Mouse (Mus musculus): Measurements from ENCODE around the gene Pi16. TPM values are rescaled to one million over a fixed set of nuclear protein-coding genes. Genes with fewer than 3 reads are reported as not detected.

Pi16 gene
- polyA plus RNA-seq, 1 experiment from 2014 or later, result 0.73 TPM

GRCm38 (mm10) chr17:29273889-29274288, 43.6 kb upstream of the Pi16 start:
- H3K36me3 ChIP-seq (ENCODE audit: control insufficient read depth, insufficient read depth), result peaks cover 11% of the 10 kb centered on the region; the same call in 1 of the 2 replicates
- no peak overlapping the region for H3K4me3 ChIP-seq (ENCODE audit: low read depth, low read length)
- no peak overlapping the region; the same call in 1 of the 2 replicates for H3K4me2 ChIP-seq (replicated peaks; ENCODE audit: low read depth)
- H3K27ac ChIP-seq (ENCODE audit: low read depth, low read length), result no peak overlapping the region
- TF ChIP-seq CTCF (IDR thresholded peaks at IDR 0.05; ENCODE audit: low read depth), result no peak
- H3K4me1 ChIP-seq (replicated peaks; ENCODE audit: control insufficient read depth, insufficient read depth, low read length), result peaks cover 10% of the 10 kb centered on the region; the same call in 1 of the 2 replicates
- WGBS, result 68% methylated on average over 11 of the region's 11 CpGs
- H3K27me3 ChIP-seq (replicated peaks; ENCODE audit: control insufficient read depth, insufficient read depth, low read length), result no peaks in the 10 kb centered on the region
- no peaks in the 10 kb centered on the region for H3K9me3 ChIP-seq (ENCODE audit: control insufficient read depth)
- H3K9ac ChIP-seq (ENCODE audit: low read depth, low read length), result no peak overlapping the region
- ATAC-seq, result no peak

- ATAC-seq, result no peak
- peaks cover 44% of the 10 kb centered on the region for H3K36me3 ChIP-seq (ENCODE audit: control insufficient read depth, insufficient read depth)
- no peaks in the 10 kb centered on the region for H3K9me3 ChIP-seq (ENCODE audit: control insufficient read depth)
- 93% methylated on average over 5 of the region's 5 CpGs for WGBS
- no peak for TF ChIP-seq CTCF (IDR thresholded peaks at IDR 0.05; ENCODE audit: low read depth)
- H3K4me2 ChIP-seq (replicated peaks; ENCODE audit: low read depth), result no peak overlapping the region
- no peak overlapping the region for H3K4me3 ChIP-seq (ENCODE audit: low read depth, low read length)
- no peak overlapping the region for H3K27ac ChIP-seq (ENCODE audit: low read depth, low read length)
- no peak overlapping the region for H3K9ac ChIP-seq (ENCODE audit: low read depth, low read length)
- no peaks in the 10 kb centered on the region for H3K27me3 ChIP-seq (replicated peaks; ENCODE audit: control insufficient read depth, insufficient read depth, low read length)
- H3K4me1 ChIP-seq (replicated peaks; ENCODE audit: control insufficient read depth, insufficient read depth, low read length), result no peaks in the 10 kb centered on the region
Observed at GRCm38 (mm10) chr17:29280422-29280821, 37.1 kb upstream of the Pi16 start.

GRCm38 (mm10) chr17:29281541-29281940, 35.9 kb upstream of the Pi16 start:
- H3K36me3 ChIP-seq (ENCODE audit: control insufficient read depth, insufficient read depth), result peaks cover 44% of the 10 kb centered on the region
- H3K4me2 ChIP-seq (replicated peaks; ENCODE audit: low read depth), result no peak overlapping the region
- no peaks in the 10 kb centered on the region for H3K27me3 ChIP-seq (replicated peaks; ENCODE audit: control insufficient read depth, insufficient read depth, low read length)
- no peaks in the 10 kb centered on the region for H3K9me3 ChIP-seq (ENCODE audit: control insufficient read depth)
- no peak for TF ChIP-seq CTCF (IDR thresholded peaks at IDR 0.05; ENCODE audit: low read depth)
- no peak overlapping the region for H3K9ac ChIP-seq (ENCODE audit: low read depth, low read length)
- no peak overlapping the region for H3K4me3 ChIP-seq (ENCODE audit: low read depth, low read length)
- ATAC-seq, result no peak
- H3K4me1 ChIP-seq (replicated peaks; ENCODE audit: control insufficient read depth, insufficient read depth, low read length), result no peaks in the 10 kb centered on the region
- H3K27ac ChIP-seq (ENCODE audit: low read depth, low read length), result no peak overlapping the region
- 87% methylated on average over 5 of the region's 5 CpGs for whole genome bisulfite sequencing

- Histone ChIP-seq H3K27ac (ENCODE audit: low read depth, low read length) (no peak overlapping the region), H3K36me3 (ENCODE audit: control insufficient read depth, insufficient read depth) (peaks cover 44% of the 10 kb centered on the region), H3K4me3 (ENCODE audit: low read depth, low read length) (no peak overlapping the region), H3K4me1 (replicated peaks; ENCODE audit: control insufficient read depth, insufficient read depth, low read length) (no peaks in the 10 kb centered on the region), H3K4me2 (replicated peaks; ENCODE audit: low read depth) (no peak overlapping the region), H3K27me3 (replicated peaks; ENCODE audit: control insufficient read depth, insufficient read depth, low read length) (no peaks in the 10 kb centered on the region), H3K9me3 (ENCODE audit: control insufficient read depth) (no peaks in the 10 kb centered on the region), H3K9ac (ENCODE audit: low read depth, low read length) (no peak overlapping the region)
- 62% methylated on average over 21 of the region's 21 CpGs for WGBS
- ATAC-seq, result peak; percentile 36; the same call in 1 of the 2 replicates
- TF ChIP-seq CTCF (IDR thresholded peaks at IDR 0.05; ENCODE audit: low read depth), result no peak
Observed at GRCm38 (mm10) chr17:29282216-29282952, 35.1 kb upstream of the Pi16 start.

GRCm38 (mm10) chr17:29291793-29292192, 25.7 kb upstream of the Pi16 start:
- 87% methylated on average over 7 of the region's 7 CpGs for WGBS

DNA sequence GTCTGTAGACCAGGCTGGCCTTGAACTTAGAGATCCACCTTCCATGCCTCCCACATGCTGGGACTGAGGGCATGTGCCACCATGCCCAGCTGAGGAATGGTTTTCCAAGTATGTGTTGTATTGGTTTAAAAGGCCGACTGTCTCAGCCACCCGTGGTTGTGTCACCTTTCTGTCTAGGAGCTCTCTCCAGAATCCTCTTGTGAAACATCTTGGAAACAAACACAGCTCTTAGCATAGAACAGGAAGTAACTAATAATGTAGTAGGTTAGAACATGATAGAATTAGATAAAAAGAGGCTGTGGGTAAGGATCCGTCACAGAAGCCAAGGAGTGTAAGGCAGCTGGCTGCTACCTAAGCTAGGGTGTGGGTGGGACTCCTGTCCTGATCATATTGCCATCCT, 24.5 kb upstream of the Pi16 start:
- Histone ChIP-seq H3K4me1 (replicated peaks; ENCODE audit: control insufficient read depth, insufficient read depth, low read length) (no peaks in the 10 kb centered on the region), H3K4me3 (ENCODE audit: low read depth, low read length) (no peak overlapping the region), H3K36me3 (ENCODE audit: control insufficient read depth, insufficient read depth) (peaks cover 38% of the 10 kb centered on the region), H3K9me3 (ENCODE audit: control insufficient read depth) (no peaks in the 10 kb centered on the region), H3K27ac (ENCODE audit: low read depth, low read length) (peak overlapping the region; percentile 70; the same call in 1 of the 2 replicates), H3K27me3 (replicated peaks; ENCODE audit: control insufficient read depth, insufficient read depth, low read length) (no peaks in the 10 kb centered on the region), H3K4me2 (replicated peaks; ENCODE audit: low read depth) (no peak overlapping the region), H3K9ac (ENCODE audit: low read depth, low read length) (no peak overlapping the region)
- 81% methylated on average over 3 of the region's 3 CpGs for WGBS
- ATAC-seq, result no peak
- no peak for TF ChIP-seq CTCF (IDR thresholded peaks at IDR 0.05; ENCODE audit: low read depth)

More at GRCm38 (mm10) chr17:29291793-29292192, 25.7 kb upstream of the Pi16 start:
- H3K27ac ChIP-seq (ENCODE audit: low read depth, low read length), result no peak overlapping the region
- H3K4me1 ChIP-seq (replicated peaks; ENCODE audit: control insufficient read depth, insufficient read depth, low read length), result no peaks in the 10 kb centered on the region
- no peak overlapping the region for H3K4me2 ChIP-seq (replicated peaks; ENCODE audit: low read depth)
- H3K9me3 ChIP-seq (ENCODE audit: control insufficient read depth), result no peaks in the 10 kb centered on the region
- H3K36me3 ChIP-seq (ENCODE audit: control insufficient read depth, insufficient read depth), result peaks cover 28% of the 10 kb centered on the region
- no peak overlapping the region for H3K4me3 ChIP-seq (ENCODE audit: low read depth, low read length)
- ATAC-seq, result no peak
- no peak for TF ChIP-seq CTCF (IDR thresholded peaks at IDR 0.05; ENCODE audit: low read depth)
- H3K9ac ChIP-seq (ENCODE audit: low read depth, low read length), result no peak overlapping the region
- H3K27me3 ChIP-seq (replicated peaks; ENCODE audit: control insufficient read depth, insufficient read depth, low read length), result no peaks in the 10 kb centered on the region
